Mouse (Mus musculus) ES-E14 (cell line): ENCODE measurements around the gene E130114P18Rik.

Source experiments
- HCFC1 ChIP-seq: IDR thresholded peaks from 2 replicates; pipeline ENCODE4 v1.6.1; 2012; ENCODE audit warnings: low read length, inconsistent platforms, borderline replicate concordance; ENCODE audit not compliant: insufficient read depth
- MAFK ChIP-seq: IDR thresholded peaks from 2 replicates; pipeline ENCODE4 v1.6.1; 2014; ENCODE audit warnings: mild to moderate bottlenecking, low read depth, low read length, inconsistent platforms; ENCODE audit not compliant: insufficient read depth
- ZC3H11A ChIP-seq: IDR thresholded peaks from 2 replicates; pipeline ENCODE4 v1.6.1; 2012; ENCODE audit warnings: low read depth, mild to moderate bottlenecking, inconsistent platforms, low read length, borderline replicate concordance
- ZNF384 ChIP-seq: IDR thresholded peaks from 2 replicates; pipeline ENCODE4 v1.6.1; 2012; ENCODE audit warnings: low read depth, low read length, inconsistent platforms

DNA sequence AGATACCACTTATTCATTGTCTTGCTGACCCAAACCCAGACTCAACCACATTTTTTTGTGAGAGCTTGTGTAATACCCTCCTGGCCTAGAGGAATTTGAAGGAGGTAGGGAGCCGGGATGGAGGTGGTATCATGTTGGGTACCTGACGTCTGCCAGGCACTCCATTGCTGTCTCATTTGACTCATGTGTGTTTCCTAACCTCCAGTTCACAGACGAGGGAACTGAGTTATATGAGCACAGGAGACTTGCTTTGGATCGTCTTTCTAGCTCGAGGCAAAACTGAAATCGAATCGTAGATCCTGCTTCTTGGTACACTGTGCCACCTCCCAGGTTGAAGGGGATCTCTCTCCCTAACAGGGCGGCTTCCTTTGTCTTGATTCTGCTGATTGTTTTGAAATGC is 41.2 kb upstream of the E130114P18Rik start:
- TF ChIP-seq ZNF384: no peak
- no peak for TF ChIP-seq MAFK
- TF ChIP-seq ZC3H11A: no peak
- TF ChIP-seq HCFC1: no peak
